Mouse (Mus musculus) cerebellum, adult 11 months (tissue): ENCODE measurements at regions not wholly inside any gene's neighbourhood (a gene's known extent, or its start where the extent isn't known, plus 50 kb on each side); places are given as distances from the start of the nearest gene placed in this dataset.

ENCODE experiments used
- DNase-seq: peaks from one replicate; pipeline ENCODE4 v3.0.0; 2022

GRCm38 (mm10) chrX:139392777-139393176 lies 59.3 kb downstream of the Trap1a start:
- DNase-seq, result no peak

GRCm38 (mm10) chrX:139416701-139417100 lies 63.5 kb upstream of the D330045A20Rik start:
- DNase-seq, result peak; percentile 22

- no peak for DNase-seq
Measured at GRCm38 (mm10) chrX:139419867-139420266, 60.3 kb upstream of the D330045A20Rik start.

GRCm38 (mm10) chrX:139424307-139424706 lies 55.9 kb upstream of the D330045A20Rik start:
- no peak for DNase-seq
